ENCODE assay signal across 12 mouse cellular contexts in the genomic region with DNA sequence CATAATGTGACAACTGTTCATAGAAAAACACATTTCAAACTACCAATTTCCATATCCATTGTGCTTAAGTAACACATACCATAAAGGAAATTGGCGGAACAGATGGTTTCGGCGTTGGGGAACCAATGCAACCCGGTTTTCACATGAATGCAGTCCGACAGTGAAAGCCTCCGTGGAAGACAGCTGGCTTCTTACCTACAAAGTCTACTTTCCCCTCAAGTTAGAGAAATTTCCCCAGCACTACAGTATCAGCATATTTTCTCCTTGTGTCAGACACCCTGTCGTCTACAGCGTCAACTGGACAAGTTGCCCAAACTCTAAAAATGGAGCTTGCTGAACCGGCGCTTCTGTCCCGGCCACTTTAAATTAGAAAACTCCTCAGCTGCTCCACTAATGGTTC.
A peak's percentile ranks its signal among the peaks of the same experiment; 100 is the strongest.
DNase-seq lines count a peak whose midpoint lies in the region; ATAC-seq and TF ChIP-seq lines count a peak whose summit lies in the region.
"Had no signal": no experiment of that assay in that cellular context is flagged by ENCODE, and none has a peak within 500 bp of the region (broad histone marks: within the 10 kb centered on the region; RNA-seq: fewer than 3 reads in every experiment).

No protein-coding gene starts in this region.

- 71% methylated on average over 11 of the region's 11 CpGs for WGBS in heart, embryonic 13.5 days
- WGBS in embryonic facial prominence, embryonic 12.5 days, result 69% methylated on average over 11 of the region's 11 CpGs
- WGBS in hindbrain, embryonic 11.5 days, result 35% methylated on average over 11 of the region's 11 CpGs
- WGBS in midbrain, postnatal 0 days, result 23% methylated on average over 11 of the region's 11 CpGs

- ATAC-seq in heart, embryonic 13.5 days (ENCODE audit: extremely low read depth, insufficient number of reproducible peaks, low FRiP score, low TSS enrichment), result no peak
- no peak for ATAC-seq in embryonic facial prominence, embryonic 12.5 days (ENCODE audit: insufficient number of reproducible peaks, insufficient read depth, low FRiP score, low TSS enrichment)
- ATAC-seq in hindbrain, embryonic 11.5 days (ENCODE audit: low FRiP score), result peak; percentile 56
- no peak for ATAC-seq in midbrain, postnatal 0 days (ENCODE audit: low FRiP score)

- H3K4me3 ChIP-seq in heart, embryonic 13.5 days, result 0 out of 2 replicates have a peak overlapping the region, but pooled peaks have one; percentile 10
- no peak overlapping the region for H3K4me3 ChIP-seq in embryonic facial prominence, embryonic 12.5 days
- H3K4me3 ChIP-seq in hindbrain, embryonic 11.5 days (ENCODE audit: low read depth, low read length), result no peak overlapping the region; the same call in 1 of the 2 replicates
- H3K4me3 ChIP-seq in midbrain, postnatal 0 days (ENCODE audit: low read depth, low read length), result peak overlapping the region; percentile 22; the same call in 1 of the 2 replicates
- H3K4me3 ChIP-seq: heart, embryonic 15.5 days; layer of hippocampus, adult 2 months; liver, embryonic 13.5 days had no signal

- no peaks in the 10 kb centered on the region for H3K9me3 ChIP-seq in heart, embryonic 13.5 days
- no peaks in the 10 kb centered on the region for H3K9me3 ChIP-seq in embryonic facial prominence, embryonic 12.5 days
- H3K9me3 ChIP-seq in hindbrain, embryonic 11.5 days (ENCODE audit: control insufficient read depth, low read length), result no peaks in the 10 kb centered on the region
- H3K9me3 ChIP-seq in midbrain, postnatal 0 days (ENCODE audit: low read length), result no peaks in the 10 kb centered on the region
- H3K9me3 ChIP-seq: heart, embryonic 15.5 days; liver, embryonic 13.5 days had no signal

- TF ChIP-seq CTCF in midbrain, postnatal 0 days (IDR thresholded peaks at IDR 0.05), result no peak

- no peak overlapping the region for H3K9ac ChIP-seq in heart, embryonic 13.5 days
- no peak overlapping the region for H3K9ac ChIP-seq in embryonic facial prominence, embryonic 12.5 days
- no peak overlapping the region for H3K9ac ChIP-seq in hindbrain, embryonic 11.5 days (ENCODE audit: low read depth, low read length)
- H3K9ac ChIP-seq in midbrain, postnatal 0 days (replicated peaks; ENCODE audit: low read length, poor library complexity, severe bottlenecking), result no peak overlapping the region
- H3K9ac ChIP-seq: heart, embryonic 15.5 days; liver, embryonic 13.5 days had no signal

- H3K36me3 ChIP-seq in heart, embryonic 13.5 days, result no peaks in the 10 kb centered on the region
- H3K36me3 ChIP-seq in embryonic facial prominence, embryonic 12.5 days, result no peaks in the 10 kb centered on the region
- no peaks in the 10 kb centered on the region for H3K36me3 ChIP-seq in hindbrain, embryonic 11.5 days (ENCODE audit: control insufficient read depth, insufficient read depth, low read length)
- no peaks in the 10 kb centered on the region for H3K36me3 ChIP-seq in midbrain, postnatal 0 days (ENCODE audit: insufficient read depth, low read length)
- H3K36me3 ChIP-seq: heart, embryonic 15.5 days; liver, embryonic 13.5 days had no signal

- H3K27ac ChIP-seq in heart, embryonic 13.5 days (replicated peaks), result peak overlapping the region; percentile 34; the same call in 1 of the 2 replicates
- no peak overlapping the region for H3K27ac ChIP-seq in embryonic facial prominence, embryonic 12.5 days
- H3K27ac ChIP-seq in hindbrain, embryonic 11.5 days (ENCODE audit: low read depth, low read length), result peak overlapping the region; percentile 80
- H3K27ac ChIP-seq in midbrain, postnatal 0 days (ENCODE audit: low read depth, low read length), result no peak overlapping the region
- H3K27ac ChIP-seq: heart, embryonic 15.5 days; layer of hippocampus, adult 2 months; liver, embryonic 13.5 days had no signal

- H3K4me1 ChIP-seq in heart, embryonic 13.5 days, result peaks cover 32% of the 10 kb centered on the region
- peaks cover 23% of the 10 kb centered on the region for H3K4me1 ChIP-seq in embryonic facial prominence, embryonic 12.5 days
- peaks cover 7% of the 10 kb centered on the region for H3K4me1 ChIP-seq in hindbrain, embryonic 11.5 days (replicated peaks; ENCODE audit: control insufficient read depth, insufficient read depth, low read length)
- H3K4me1 ChIP-seq in midbrain, postnatal 0 days (ENCODE audit: insufficient read depth, low read length), result 0 out of 2 replicates have a peak, but pooled peaks cover 2% of the 10 kb centered on the region

- no peaks in the 10 kb centered on the region for H3K27me3 ChIP-seq in heart, embryonic 13.5 days (replicated peaks)
- 0 out of 2 replicates have a peak, but pooled peaks cover 4% of the 10 kb centered on the region for H3K27me3 ChIP-seq in embryonic facial prominence, embryonic 12.5 days
- no peaks in the 10 kb centered on the region for H3K27me3 ChIP-seq in hindbrain, embryonic 11.5 days (ENCODE audit: control insufficient read depth, insufficient read depth, low read length)
- no peaks in the 10 kb centered on the region; the same call in 1 of the 2 replicates for H3K27me3 ChIP-seq in midbrain, postnatal 0 days (ENCODE audit: insufficient read depth, low read length)
- H3K27me3 ChIP-seq: heart, embryonic 15.5 days; liver, embryonic 13.5 days had no signal

- H3K4me2 ChIP-seq in heart, embryonic 13.5 days, result peak overlapping the region; percentile 51
- H3K4me2 ChIP-seq in embryonic facial prominence, embryonic 12.5 days (replicated peaks), result peak overlapping the region; percentile 4
- peak overlapping the region; percentile 34; the same call in 1 of the 2 replicates for H3K4me2 ChIP-seq in hindbrain, embryonic 11.5 days (replicated peaks; ENCODE audit: low read depth, low read length)
- H3K4me2 ChIP-seq in midbrain, postnatal 0 days (ENCODE audit: low read depth, low read length, poor library complexity, severe bottlenecking), result peak overlapping the region; percentile 52
- H3K4me2 ChIP-seq: liver, embryonic 13.5 days had no signal

- DNase-seq in heart, adult 8-10 months (ENCODE audit: low spot score), result no peak
- DNase-seq in hindbrain, embryonic 11.5 days (ENCODE audit: low spot score), result peak; percentile 58
- no peak for DNase-seq in midbrain, postnatal 0 days (ENCODE audit: low spot score)
- no peak for DNase-seq in T-cell, adult 2 months (ENCODE audit: low spot score)
- no peak for DNase-seq in ovary, postnatal 10 days (ENCODE audit: low spot score)
- no peak for DNase-seq in layer of hippocampus, postnatal 14 days (ENCODE audit: low spot score in 2 of 2)
- DNase-seq: cerebellum, adult 9-11 months; liver, embryonic 13.5 days had no signal

Comparison
In these comparisons a context has a peak if more than half of its experiments do, and no peak if none do; other contexts are left out.
1. H3K27ac ChIP-seq: peak in heart, embryonic 13.5 days (single experiment) and hindbrain, embryonic 11.5 days (single experiment); none in embryonic facial prominence, embryonic 12.5 days (single experiment) and midbrain, postnatal 0 days (single experiment).
2. H3K4me3 ChIP-seq: peak in heart, embryonic 13.5 days (single experiment) and midbrain, postnatal 0 days (single experiment); none in embryonic facial prominence, embryonic 12.5 days (single experiment) and hindbrain, embryonic 11.5 days (single experiment).
3. Peak in every context shown above with its lines, with median percentiles within 50 percentile points of each other: H3K4me2 ChIP-seq.